Mouse (Mus musculus): Measurements from ENCODE around the gene Fam186b. TPM values are rescaled to one million over a fixed set of nuclear protein-coding genes. Genes with fewer than 3 reads are reported as not detected.
A peak's percentile ranks its signal among the peaks of the same experiment; 100 is the strongest.

Fam186b gene
- total RNA-seq (2022), result 1 to 10 TPM in 3 of 4 experiments, under 1 TPM in 1; 0.58 to 2.1 (median 1.1) TPM

- DNase-seq (ENCODE audit: low spot score in 2 of 2), result peak in 1 of 2 experiments; percentile 44
These were observed at the start of gene Fam186b for GRCm38 (mm10) chr15:99295484-99295981. Fam186b (minus strand) TSS chr15:99295888.

GRCm38 (mm10) chr15:99344961-99345360, 49.3 kb upstream of the Fam186b start:
- DNase-seq (ENCODE audit: low spot score in 2 of 2), result no peak

- DNase-seq (ENCODE audit: low spot score in 2 of 2), result no peak
These were observed 48.6 kb upstream of the Fam186b start for GRCm38 (mm10) chr15:99344148-99344870.

GRCm38 (mm10) chr15:99343414-99344147, 47.9 kb upstream of the Fam186b start:
- DNase-seq (ENCODE audit: low spot score in 2 of 2), result peak; percentile 28 to 84

- DNase-seq (ENCODE audit: low spot score in 2 of 2), result no peak
These were observed 46.7 kb upstream of the Fam186b start for GRCm38 (mm10) chr15:99342194-99342981.

GRCm38 (mm10) chr15:99341102-99341501, 45.4 kb upstream of the Fam186b start:
- no peak for DNase-seq (ENCODE audit: low spot score in 2 of 2)

GRCm38 (mm10) chr15:99339669-99340068, 44.0 kb upstream of the Fam186b start:
- no peak for DNase-seq (ENCODE audit: low spot score in 2 of 2)

- DNase-seq (ENCODE audit: low spot score in 2 of 2), result no peak
These were observed 43.2 kb upstream of the Fam186b start for GRCm38 (mm10) chr15:99338916-99339315.

- DNase-seq (ENCODE audit: low spot score in 2 of 2), result no peak
These were observed 40.2 kb upstream of the Fam186b start for GRCm38 (mm10) chr15:99335801-99336320.

GRCm38 (mm10) chr15:99334500-99334899, 38.8 kb upstream of the Fam186b start:
- DNase-seq (ENCODE audit: low spot score in 2 of 2), result no peak

- DNase-seq (ENCODE audit: low spot score in 2 of 2), result no peak
These were observed 38.0 kb upstream of the Fam186b start for GRCm38 (mm10) chr15:99333676-99334065.

- no peak for DNase-seq (ENCODE audit: low spot score in 2 of 2)
These were observed 37.4 kb upstream of the Fam186b start for GRCm38 (mm10) chr15:99332921-99333675.

- DNase-seq (ENCODE audit: low spot score in 2 of 2), result no peak
These were observed 36.4 kb upstream of the Fam186b start for GRCm38 (mm10) chr15:99332111-99332510.

- DNase-seq (ENCODE audit: low spot score in 2 of 2), result no peak
These were observed 35.7 kb upstream of the Fam186b start for GRCm38 (mm10) chr15:99331341-99331740.

GRCm38 (mm10) chr15:99330324-99330723, 34.6 kb upstream of the Fam186b start:
- no peak for DNase-seq (ENCODE audit: low spot score in 2 of 2)

GRCm38 (mm10) chr15:99328011-99328410, 32.3 kb upstream of the Fam186b start:
- DNase-seq (ENCODE audit: low spot score in 2 of 2), result no peak

- DNase-seq (ENCODE audit: low spot score in 2 of 2), result no peak
These were observed 31.3 kb upstream of the Fam186b start for GRCm38 (mm10) chr15:99326959-99327358.

- no peak for DNase-seq (ENCODE audit: low spot score in 2 of 2)
These were observed 30.7 kb upstream of the Fam186b start for GRCm38 (mm10) chr15:99326407-99326806.

- no peak for DNase-seq (ENCODE audit: low spot score in 2 of 2)
These were observed 29.9 kb upstream of the Fam186b start for GRCm38 (mm10) chr15:99325598-99325997.

- no peak for DNase-seq (ENCODE audit: low spot score in 2 of 2)
These were observed 28.5 kb upstream of the Fam186b start for GRCm38 (mm10) chr15:99324151-99324550.

- no peak for DNase-seq (ENCODE audit: low spot score in 2 of 2)
These were observed 25.3 kb upstream of the Fam186b start for GRCm38 (mm10) chr15:99320978-99321377.
